ENCODE assay signal across 10 mouse cellular contexts in genomic region chrX:77777822-77778221, GRCm38 (mm10). TPM values are rescaled to one million over a fixed set of nuclear protein-coding genes. Genes with fewer than 3 reads are reported as not detected.
DNase-seq lines count a peak whose midpoint lies in the region; ATAC-seq and TF ChIP-seq lines count a peak whose summit lies in the region.
"Had no signal": no experiment of that assay in that cellular context is flagged by ENCODE, and none has a peak within 500 bp of the region (broad histone marks: within the 10 kb centered on the region; RNA-seq: fewer than 3 reads in every experiment).

No protein-coding gene starts in this region.

- ATAC-seq in kidney, postnatal 0 days (replicated peaks; ENCODE audit: low FRiP score, low read depth) = no peak
- peak; percentile 66 for ATAC-seq in activated CD4-positive, CD25-positive, alpha-beta regulatory T cell, adult 4 months
- ATAC-seq in forebrain, embryonic 11.5 days (replicated peaks; ENCODE audit: low FRiP score) = no peak
- no peak for ATAC-seq in cerebellum, adult (ENCODE audit: insufficient number of reproducible peaks, low FRiP score, low TSS enrichment)

- H3K36me3 ChIP-seq in kidney, postnatal 0 days (ENCODE audit: insufficient read depth, low read length) = no peaks in the 10 kb centered on the region
- no peaks in the 10 kb centered on the region for H3K36me3 ChIP-seq in forebrain, embryonic 11.5 days (ENCODE audit: control insufficient read depth, insufficient read depth, low read length)

- DNase-seq in kidney, postnatal 0 days (ENCODE audit: low spot score) = no peak
- no peak for DNase-seq in kidney, adult 11 months
- DNase-seq in 3T3-L1 (ENCODE audit: low read depth, low spot score) (peak; percentile 18), A20 (ENCODE audit: low read depth, low spot score) (peak; percentile 13)
- DNase-seq in adrenal gland, adult 8-10 months = no peak
- no peak for DNase-seq in forebrain, embryonic 11.5 days (ENCODE audit: low spot score)

- H3K9ac ChIP-seq in kidney, postnatal 0 days (ENCODE audit: low read depth, low read length) = no peak overlapping the region
- no peak overlapping the region for H3K9ac ChIP-seq in forebrain, embryonic 11.5 days (ENCODE audit: low read length)
- H3K9ac ChIP-seq: neural tube, embryonic 12.5 days had no signal

- H3K9me3 ChIP-seq in kidney, postnatal 0 days (replicated peaks; ENCODE audit: low read length) = no peaks in the 10 kb centered on the region
- no peaks in the 10 kb centered on the region for H3K9me3 ChIP-seq in forebrain, embryonic 11.5 days (ENCODE audit: control insufficient read depth, low read length)
- H3K9me3 ChIP-seq: neural tube, embryonic 12.5 days had no signal

- TF ChIP-seq CTCF in kidney, postnatal 0 days (IDR thresholded peaks at IDR 0.05; ENCODE audit: low read depth) = peak; percentile 46

- no peak overlapping the region for H3K4me2 ChIP-seq in kidney, postnatal 0 days (ENCODE audit: low read length)
- H3K4me2 ChIP-seq in forebrain, embryonic 11.5 days (ENCODE audit: low read depth, low read length, severe bottlenecking) = no peak overlapping the region
- H3K4me2 ChIP-seq: heart, embryonic 11.5 days; neural tube, embryonic 12.5 days had no signal

- no peak overlapping the region for H3K4me3 ChIP-seq in kidney, postnatal 0 days (replicated peaks; ENCODE audit: low read depth, low read length)
- no peak overlapping the region for H3K4me3 ChIP-seq in forebrain, embryonic 11.5 days (ENCODE audit: low read depth, low read length)
- H3K4me3 ChIP-seq: neural tube, embryonic 12.5 days had no signal

- no peak overlapping the region for H3K27ac ChIP-seq in kidney, postnatal 0 days
- H3K27ac ChIP-seq in forebrain, embryonic 11.5 days (ENCODE audit: low read depth, low read length) = no peak overlapping the region
- H3K27ac ChIP-seq: neural tube, embryonic 12.5 days had no signal

- H3K4me1 ChIP-seq in kidney, postnatal 0 days (replicated peaks; ENCODE audit: insufficient read depth, low read length) = no peaks in the 10 kb centered on the region
- no peaks in the 10 kb centered on the region for H3K4me1 ChIP-seq in forebrain, embryonic 11.5 days (replicated peaks; ENCODE audit: control insufficient read depth, insufficient read depth, low read length)
- H3K4me1 ChIP-seq: neural tube, embryonic 12.5 days had no signal

- no peaks in the 10 kb centered on the region for H3K27me3 ChIP-seq in kidney, postnatal 0 days (ENCODE audit: insufficient read depth, low read length)
- no peaks in the 10 kb centered on the region for H3K27me3 ChIP-seq in forebrain, embryonic 11.5 days (ENCODE audit: control insufficient read depth, insufficient read depth, low read length)
- H3K27me3 ChIP-seq: neural tube, embryonic 12.5 days had no signal

RNA-seq across cellular contexts. Expression of gene Prkx, which starts 18.3 kb away (rescaled TPM):
- polyA plus RNA-seq in kidney, postnatal 0 days (2015; fragmentation: Nextera tagmentation; extraction: Ambion mirVana) = 13.9 and 14.5 TPM in 2 replicates
- polyA plus RNA-seq in activated CD4-positive, CD25-positive, alpha-beta regulatory T cell, adult 4 months (2017; shearing (Covaris generic)) = 10 to 100 TPM; 32.3 to 40.0 TPM
- 10 to 100 TPM; 13.2 to 16.5 (median 15.5) TPM for total RNA-seq in adrenal gland, adult 8-10 months (2022)
- 16.9 and 17.7 TPM in 2 replicates for polyA plus RNA-seq in forebrain, embryonic 11.5 days (2014; fragmentation: Nextera tagmentation; extraction: Ambion mirVana)

Comparison
In these comparisons a context has a peak if more than half of its experiments do, and no peak if none do; other contexts are left out.
1. DNase-seq: peak in 3T3-L1 (single experiment) and A20 (single experiment); none in kidney, postnatal 0 days (single experiment), kidney, adult 11 months (single experiment), adrenal gland, adult 8-10 months (single experiment) and forebrain, embryonic 11.5 days (single experiment).